Mouse (Mus musculus) hindbrain, embryonic 12.5 days (tissue): ENCODE results near the gene Myo6. TPM values are rescaled to one million over a fixed set of nuclear protein-coding genes. Genes with fewer than 3 reads are reported as not detected.

Source experiments
- ATAC-seq: fragments of 200-750 bp; cut with Nextera tagmentation; 2 replicates; pipeline ENCODE4 v1.8.0; 2017; ENCODE audit warnings: moderate TSS enrichment; ENCODE audit not compliant: low FRiP score
- H3K27ac ChIP-seq: fragments of 300-500 bp; sonication (generic); 2 replicates; pipeline ENCODE4 v1.5.1; 2016; ENCODE audit warnings: mild to moderate bottlenecking
- H3K27me3 ChIP-seq: fragments of 300-500 bp; sonication (generic); 2 replicates; pipeline ENCODE4 v1.6.1; 2016; ENCODE audit warnings: mild to moderate bottlenecking
- H3K36me3 ChIP-seq: fragments of 300-500 bp; sonication (generic); 2 replicates; pipeline ENCODE4 v1.6.1; 2016; ENCODE audit warnings: mild to moderate bottlenecking
- H3K4me1 ChIP-seq: fragments of 300-500 bp; sonication (generic); 2 replicates; pipeline ENCODE4 v1.6.1; 2016
- H3K4me2 ChIP-seq: fragments of 300-500 bp; sonication (generic); replicated peaks from 2 replicates; pipeline ENCODE4 v1.6.1; 2016; ENCODE audit warnings: mild to moderate bottlenecking
- H3K4me3 ChIP-seq: fragments of 300-500 bp; sonication (generic); 2 replicates; pipeline ENCODE4 v1.5.1; 2016; ENCODE audit warnings: mild to moderate bottlenecking
- H3K9ac ChIP-seq: fragments of 300-500 bp; sonication (generic); 2 replicates; pipeline ENCODE4 v1.6.1; 2016; ENCODE audit warnings: mild to moderate bottlenecking, moderate library complexity
- H3K9me3 ChIP-seq: fragments of 300-500 bp; sonication (generic); replicated peaks from 2 replicates; pipeline ENCODE4 v1.6.1; 2016; ENCODE audit warnings: mild to moderate bottlenecking
- WGBS: fragments of 180-500 bp; shearing (Covaris S2); methylation state at CpG from one replicate; pipeline ENCODE4 v1.1.7; 2016; 5-methylcytosine and 5-hydroxymethylcytosine counted together
- polyA plus RNA-seq: library from polyadenylated mRNA; unstranded; fragments of >200 nt; fragmentation: Nextera tagmentation; extraction: Ambion mirVana; gene quantifications from 2 replicates; pipeline ENCODE4 v1.2.1, GENCODE M21; 2016

Gene Myo6
- polyA plus RNA-seq, 1 experiment from 2014 or later = 19.6 TPM

DNA sequence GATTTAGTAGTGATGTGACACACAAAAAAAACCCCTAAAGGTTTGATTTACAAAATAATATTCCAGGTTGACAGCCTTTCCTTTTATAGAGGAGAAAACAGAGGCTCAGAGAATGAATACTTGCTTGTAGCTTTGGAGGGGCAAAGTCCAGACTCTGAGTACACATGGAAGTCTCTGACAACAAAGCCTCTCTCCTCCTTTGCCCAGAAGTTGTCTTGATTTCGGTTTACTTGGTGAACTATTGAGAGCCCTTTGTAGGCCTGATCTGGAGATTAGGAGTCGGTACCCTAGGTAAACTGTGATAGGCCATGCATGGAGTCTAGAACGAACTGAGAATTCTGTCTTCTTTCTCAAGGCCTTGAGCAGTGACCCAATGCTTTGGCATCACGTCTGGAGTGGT lies 2.3 kb downstream of the Myo6 start:
- Histone ChIP-seq H3K9ac (no peak overlapping the region), H3K4me3 (no peak overlapping the region), H3K4me2 (no peak overlapping the region), H3K36me3 (no peaks in the 10 kb centered on the region), H3K4me1 (peaks cover 6% of the 10 kb centered on the region), H3K27ac (no peak overlapping the region), H3K27me3 (no peaks in the 10 kb centered on the region), H3K9me3 (no peaks in the 10 kb centered on the region)
- 80% methylated on average over 4 of the region's 4 CpGs for WGBS
- no peak for ATAC-seq

DNA sequence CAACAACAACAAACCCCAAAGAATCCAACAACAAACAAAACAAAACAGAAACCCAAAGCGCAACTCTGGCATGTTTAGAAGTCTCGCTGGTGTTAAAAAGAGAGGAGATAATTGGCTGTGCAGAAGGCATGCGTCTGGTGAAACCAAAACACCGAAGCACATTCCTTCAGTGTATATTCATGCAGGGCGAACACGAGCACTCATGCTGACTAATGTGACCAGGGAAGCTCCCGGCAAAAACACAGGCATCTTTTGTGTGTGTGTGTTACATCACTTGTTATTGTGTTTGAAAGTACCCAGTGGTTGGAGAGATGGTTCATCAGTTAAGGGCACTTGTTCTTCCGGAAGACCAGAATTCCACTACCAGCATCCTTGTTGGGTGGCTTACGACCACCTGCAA lies 4.7 kb downstream of the Myo6 start:
- WGBS = 78% methylated on average over 9 of the region's 9 CpGs
- no peak overlapping the region for H3K27ac ChIP-seq
- no peak overlapping the region for H3K4me2 ChIP-seq

GRCm38 (mm10) chr9:80171241-80171640 lies 6.4 kb downstream of the Myo6 start:
- H3K9ac ChIP-seq = no peak overlapping the region
- no peak for ATAC-seq
- H3K4me2 ChIP-seq = no peak overlapping the region

More for the DNA sequence above, 4.7 kb downstream of the Myo6 start:
- Histone ChIP-seq H3K9me3 (no peaks in the 10 kb centered on the region), H3K4me1 (peaks cover 9% of the 10 kb centered on the region), H3K4me3 (no peak overlapping the region), H3K36me3 (no peaks in the 10 kb centered on the region), H3K27me3 (no peaks in the 10 kb centered on the region), H3K9ac (no peak overlapping the region)
- ATAC-seq = no peak

DNA sequence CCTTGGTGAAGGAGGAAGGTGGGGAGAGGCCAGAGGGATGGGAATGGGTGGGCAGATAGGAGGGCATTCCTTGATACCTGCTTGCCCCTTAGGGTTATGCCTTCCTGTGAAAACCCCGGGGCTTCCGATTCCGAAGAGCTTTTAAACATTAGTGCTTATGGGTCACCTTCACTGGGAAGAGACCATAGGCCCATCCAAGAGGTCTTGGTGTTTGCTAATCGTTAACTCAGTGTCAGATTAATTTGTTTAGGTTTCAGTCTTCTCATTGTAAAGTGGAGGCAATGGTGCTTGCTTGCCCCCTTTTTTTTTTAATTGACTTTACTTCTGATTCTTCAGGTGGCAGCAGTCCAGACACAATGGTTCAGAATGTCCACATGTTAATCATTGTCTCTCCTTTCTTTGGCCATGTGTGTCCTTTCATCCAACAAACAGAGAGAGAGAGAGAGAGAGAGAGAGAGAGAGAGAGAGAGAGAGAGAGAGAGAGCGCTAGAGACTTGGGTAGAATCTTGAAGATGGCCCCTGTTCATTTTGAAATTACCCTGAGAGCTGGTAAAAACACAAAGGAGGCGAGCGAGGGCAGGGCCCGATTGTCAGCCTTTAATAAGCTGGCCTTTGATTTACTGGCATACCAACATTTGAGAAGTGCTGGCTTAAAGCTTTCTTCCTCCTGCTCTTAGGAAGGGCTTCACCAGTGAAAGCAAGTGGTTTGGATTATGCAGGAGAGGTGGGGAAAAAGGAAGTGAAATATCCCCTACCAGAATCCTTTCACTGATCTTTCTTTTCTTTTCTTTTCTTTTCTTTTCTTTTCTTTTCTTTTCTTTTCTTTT lies 7.8 kb downstream of the Myo6 start:
- Histone ChIP-seq H3K9ac (no peak overlapping the region), H3K27ac (no peak overlapping the region), H3K4me2 (no peak overlapping the region), H3K9me3 (no peaks in the 10 kb centered on the region), H3K4me3 (no peak overlapping the region), H3K27me3 (no peaks in the 10 kb centered on the region), H3K36me3 (no peaks in the 10 kb centered on the region), H3K4me1 (peaks cover 6% of the 10 kb centered on the region)
- ATAC-seq = no peak
- 70% methylated on average over 8 of the region's 8 CpGs for WGBS

More at GRCm38 (mm10) chr9:80171241-80171640, 6.4 kb downstream of the Myo6 start:
- Histone ChIP-seq H3K4me3 (no peak overlapping the region), H3K36me3 (no peaks in the 10 kb centered on the region), H3K9me3 (no peaks in the 10 kb centered on the region), H3K27me3 (no peaks in the 10 kb centered on the region), H3K27ac (no peak overlapping the region), H3K4me1 (peaks cover 6% of the 10 kb centered on the region)

GRCm38 (mm10) chr9:80173629-80174028 lies 8.8 kb downstream of the Myo6 start:
- Histone ChIP-seq H3K9me3 (no peaks in the 10 kb centered on the region), H3K27me3 (no peaks in the 10 kb centered on the region), H3K36me3 (no peaks in the 10 kb centered on the region), H3K4me3 (no peak overlapping the region), H3K4me2 (0 out of 2 replicates have a peak overlapping the region, but pooled peaks have one; percentile 13), H3K27ac (peak overlapping the region; percentile 35; the same call in 1 of the 2 replicates), H3K4me1 (peaks cover 6% of the 10 kb centered on the region), H3K9ac (no peak overlapping the region)
- WGBS = 28% methylated on average over 9 of the region's 9 CpGs
- peak; percentile 84 for ATAC-seq

GRCm38 (mm10) chr9:80176696-80177478 lies 12.1 kb downstream of the Myo6 start:
- H3K9me3 ChIP-seq = no peaks in the 10 kb centered on the region
- H3K27ac ChIP-seq = no peak overlapping the region
- no peak overlapping the region for H3K4me3 ChIP-seq
- no peak overlapping the region for H3K4me2 ChIP-seq
- WGBS = 87% methylated on average over 13 of the region's 13 CpGs
- no peak for ATAC-seq
- H3K9ac ChIP-seq = no peak overlapping the region
- H3K27me3 ChIP-seq = no peaks in the 10 kb centered on the region
- peaks cover 6% of the 10 kb centered on the region for H3K4me1 ChIP-seq
- H3K36me3 ChIP-seq = no peaks in the 10 kb centered on the region

DNA sequence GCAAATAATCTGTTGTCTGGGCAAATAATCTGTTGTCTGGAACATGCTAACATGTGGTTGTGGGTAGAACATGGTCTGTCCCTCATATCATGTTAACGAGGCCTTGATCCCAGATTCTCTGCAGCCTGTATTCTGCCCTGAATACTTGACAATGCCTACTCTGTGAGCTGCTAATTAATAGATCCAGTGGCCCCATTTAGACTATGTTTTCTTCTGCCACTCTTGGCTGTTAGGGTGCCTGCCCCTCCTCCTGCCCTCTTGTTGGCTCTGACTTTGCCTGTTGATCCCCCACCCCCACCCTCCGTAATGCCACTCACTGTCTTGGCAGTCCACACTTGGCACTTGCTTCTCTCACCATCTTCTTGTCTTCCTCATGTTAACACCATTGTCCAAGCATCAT lies 13.8 kb downstream of the Myo6 start:
- Histone ChIP-seq H3K4me2 (no peak overlapping the region), H3K27ac (no peak overlapping the region), H3K4me3 (no peak overlapping the region), H3K9ac (no peak overlapping the region), H3K27me3 (no peaks in the 10 kb centered on the region), H3K9me3 (no peaks in the 10 kb centered on the region), H3K4me1 (peaks cover 1% of the 10 kb centered on the region), H3K36me3 (no peaks in the 10 kb centered on the region)
- WGBS = 88% methylated on average over 2 of the region's 2 CpGs
- ATAC-seq = no peak

- WGBS = 73% methylated on average over 4 of the region's 4 CpGs
- no peaks in the 10 kb centered on the region for H3K27me3 ChIP-seq
Measured at GRCm38 (mm10) chr9:80179688-80180087, 14.9 kb downstream of the Myo6 start.

DNA sequence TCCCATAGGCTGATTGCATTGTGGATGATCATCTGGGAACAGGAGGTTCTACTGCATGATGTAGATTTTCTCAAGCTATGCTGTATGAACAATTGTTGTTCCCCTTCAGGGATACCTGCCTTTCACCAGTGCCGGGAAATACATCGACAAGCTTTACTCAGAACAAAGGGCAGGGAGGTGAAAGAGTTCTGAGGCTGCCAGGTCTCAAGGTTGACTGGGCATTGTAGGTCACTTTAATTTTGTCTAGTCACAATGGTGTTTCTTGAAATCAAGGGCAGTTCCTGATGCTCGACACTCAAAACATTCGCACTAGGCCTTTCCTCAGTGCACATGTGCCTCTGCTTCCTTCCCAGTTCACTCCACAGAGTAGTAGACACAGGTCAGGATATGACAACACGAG lies 15.9 kb downstream of the Myo6 start:
- Histone ChIP-seq H3K27me3 (no peaks in the 10 kb centered on the region), H3K27ac (no peak overlapping the region), H3K4me1 (no peaks in the 10 kb centered on the region), H3K4me3 (no peak overlapping the region), H3K9ac (no peak overlapping the region), H3K36me3 (no peaks in the 10 kb centered on the region), H3K4me2 (no peak overlapping the region), H3K9me3 (no peaks in the 10 kb centered on the region)
- WGBS = 87% methylated on average over 5 of the region's 5 CpGs
- no peak for ATAC-seq

More at GRCm38 (mm10) chr9:80179688-80180087, 14.9 kb downstream of the Myo6 start:
- H3K4me2 ChIP-seq = no peak overlapping the region
- no peaks in the 10 kb centered on the region for H3K36me3 ChIP-seq
- no peak overlapping the region for H3K9ac ChIP-seq
- ATAC-seq = no peak
- H3K4me3 ChIP-seq = no peak overlapping the region
- no peak overlapping the region for H3K27ac ChIP-seq
- no peaks in the 10 kb centered on the region for H3K4me1 ChIP-seq
- H3K9me3 ChIP-seq = no peaks in the 10 kb centered on the region

DNA sequence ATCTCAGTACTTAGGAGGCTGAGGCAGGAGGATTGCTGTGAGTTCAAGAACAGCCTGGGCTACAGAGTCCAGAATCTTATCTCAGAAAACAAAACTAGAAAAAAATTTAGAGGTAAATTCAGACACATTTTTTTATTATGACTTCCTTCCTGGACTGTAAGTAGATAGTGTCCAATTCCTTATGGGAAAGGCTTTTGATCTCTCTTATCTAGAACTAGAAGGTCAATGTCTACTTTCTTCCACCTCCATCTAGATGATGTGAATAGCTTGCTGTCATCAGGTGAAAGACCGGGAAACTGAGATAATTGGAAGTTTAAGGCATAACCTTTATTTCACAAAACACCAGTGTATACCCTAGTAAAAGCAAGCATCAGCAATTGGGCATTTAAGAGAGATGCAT lies 16.9 kb downstream of the Myo6 start:
- H3K27ac ChIP-seq = no peak overlapping the region
- no peak for ATAC-seq
- no peak overlapping the region for H3K4me2 ChIP-seq
- H3K36me3 ChIP-seq = no peaks in the 10 kb centered on the region
- H3K9me3 ChIP-seq = no peaks in the 10 kb centered on the region
- WGBS = 93% methylated on average over 1 of the region's 1 CpGs
- no peak overlapping the region for H3K4me3 ChIP-seq
- no peak overlapping the region for H3K9ac ChIP-seq
- no peaks in the 10 kb centered on the region for H3K4me1 ChIP-seq
- no peaks in the 10 kb centered on the region for H3K27me3 ChIP-seq

DNA sequence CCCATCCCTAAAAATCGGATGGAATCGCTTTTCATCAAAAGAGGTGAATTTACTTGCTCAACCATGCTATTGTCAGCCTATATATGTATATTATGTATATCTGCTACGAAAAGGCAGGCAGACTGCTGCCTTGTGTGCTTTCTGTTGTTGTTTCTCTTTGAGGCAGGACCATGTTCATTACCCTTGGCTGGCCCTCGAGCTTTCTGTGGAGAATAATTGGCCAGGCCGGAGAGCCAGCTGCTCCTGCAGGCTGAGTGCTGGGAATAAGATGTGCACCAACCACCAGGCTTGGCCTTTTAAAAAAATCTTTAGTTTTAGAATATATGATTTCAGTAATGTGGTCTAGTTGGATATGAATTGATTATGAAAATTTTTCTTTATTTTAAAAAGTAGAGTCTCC lies 19.3 kb downstream of the Myo6 start:
- Histone ChIP-seq H3K9ac (no peak overlapping the region), H3K36me3 (no peaks in the 10 kb centered on the region), H3K4me1 (0 out of 2 replicates have a peak, but pooled peaks cover 2% of the 10 kb centered on the region), H3K9me3 (no peaks in the 10 kb centered on the region), H3K27ac (no peak overlapping the region), H3K27me3 (no peaks in the 10 kb centered on the region), H3K4me2 (no peak overlapping the region), H3K4me3 (no peak overlapping the region)
- WGBS = 67% methylated on average over 5 of the region's 5 CpGs
- peak; percentile 55; the same call in 1 of the 2 replicates for ATAC-seq

DNA sequence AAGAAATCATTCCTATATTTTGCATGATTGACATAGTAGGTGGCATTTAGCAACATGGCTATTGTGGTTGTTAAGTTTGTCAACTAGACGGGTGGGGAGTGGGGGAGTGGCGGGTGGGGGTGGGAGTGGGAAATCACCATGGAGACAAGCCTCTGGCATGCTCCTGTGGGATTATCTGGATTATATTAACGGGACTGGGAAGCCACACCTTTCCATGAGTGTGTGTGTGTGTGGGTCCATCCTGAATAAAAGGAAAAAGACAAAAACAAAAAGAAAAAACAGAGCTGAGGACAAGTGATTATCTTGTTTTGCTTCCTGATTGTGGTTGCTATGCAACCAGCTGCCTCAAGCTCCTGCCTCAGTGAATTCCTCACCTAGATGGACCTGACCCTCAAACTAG lies 20.9 kb downstream of the Myo6 start:
- 0 out of 2 replicates have a peak, but pooled peaks cover 2% of the 10 kb centered on the region for H3K4me1 ChIP-seq
- H3K9ac ChIP-seq = no peak overlapping the region
- no peak overlapping the region for H3K4me3 ChIP-seq
- H3K4me2 ChIP-seq = no peak overlapping the region
- H3K36me3 ChIP-seq = no peaks in the 10 kb centered on the region
- no peaks in the 10 kb centered on the region for H3K9me3 ChIP-seq
- WGBS = 31% methylated on average over 3 of the region's 3 CpGs
- no peaks in the 10 kb centered on the region for H3K27me3 ChIP-seq
- ATAC-seq = 0 out of 2 replicates have a peak, but pooled peaks have one; percentile 44
- no peak overlapping the region for H3K27ac ChIP-seq
